Mouse (Mus musculus) erythroblast, embryonic 14.5 days (primary cell): Measurements from ENCODE around the gene Nanog. TPM values are rescaled to one million over a fixed set of nuclear protein-coding genes. Genes with fewer than 3 reads are reported as not detected.

Experiments
- H3K27me3 ChIP-seq: 2 replicates; pipeline ENCODE4 v1.6.1; 2012; ENCODE audit warnings: inconsistent platforms; ENCODE audit not compliant: control insufficient read depth
- H3K36me3 ChIP-seq: 2 replicates; pipeline ENCODE4 v1.6.1; 2012; ENCODE audit warnings: mild to moderate bottlenecking, inconsistent platforms; ENCODE audit not compliant: control insufficient read depth
- H3K4me1 ChIP-seq: 2 replicates; pipeline ENCODE4 v1.6.1; 2012; ENCODE audit warnings: inconsistent platforms; ENCODE audit not compliant: control insufficient read depth
- H3K4me3 ChIP-seq: replicated peaks from 2 replicates; pipeline ENCODE3; 2012; ENCODE audit warnings: moderate library complexity, mild to moderate bottlenecking, inconsistent platforms
- H3K9me3 ChIP-seq: 2 replicates; pipeline ENCODE4 v1.6.1; 2012; ENCODE audit warnings: low read length, inconsistent platforms, mixed read lengths; ENCODE audit not compliant: control insufficient read depth
- GATA1 ChIP-seq: IDR thresholded peaks from 2 replicates; pipeline ENCODE4 v1.6.1; 2012; ENCODE audit warnings: low read length, inconsistent platforms, mixed read lengths
- TAL1 ChIP-seq: IDR thresholded peaks from 3 replicates; pipeline ENCODE4 v1.6.1; 2012; ENCODE audit warnings: low read length, inconsistent platforms, mixed read lengths
- polyA plus RNA-seq: library from polyadenylated mRNA; stranded (reverse); fragments of >175 nt; gene quantifications from 2 replicates; pipeline ENCODE4 v1.2.3, GENCODE M21; 2012

The Nanog gene
- 0.06 TPM in 1 of 2 replicates, not detected in the other for polyA plus RNA-seq

DNA sequence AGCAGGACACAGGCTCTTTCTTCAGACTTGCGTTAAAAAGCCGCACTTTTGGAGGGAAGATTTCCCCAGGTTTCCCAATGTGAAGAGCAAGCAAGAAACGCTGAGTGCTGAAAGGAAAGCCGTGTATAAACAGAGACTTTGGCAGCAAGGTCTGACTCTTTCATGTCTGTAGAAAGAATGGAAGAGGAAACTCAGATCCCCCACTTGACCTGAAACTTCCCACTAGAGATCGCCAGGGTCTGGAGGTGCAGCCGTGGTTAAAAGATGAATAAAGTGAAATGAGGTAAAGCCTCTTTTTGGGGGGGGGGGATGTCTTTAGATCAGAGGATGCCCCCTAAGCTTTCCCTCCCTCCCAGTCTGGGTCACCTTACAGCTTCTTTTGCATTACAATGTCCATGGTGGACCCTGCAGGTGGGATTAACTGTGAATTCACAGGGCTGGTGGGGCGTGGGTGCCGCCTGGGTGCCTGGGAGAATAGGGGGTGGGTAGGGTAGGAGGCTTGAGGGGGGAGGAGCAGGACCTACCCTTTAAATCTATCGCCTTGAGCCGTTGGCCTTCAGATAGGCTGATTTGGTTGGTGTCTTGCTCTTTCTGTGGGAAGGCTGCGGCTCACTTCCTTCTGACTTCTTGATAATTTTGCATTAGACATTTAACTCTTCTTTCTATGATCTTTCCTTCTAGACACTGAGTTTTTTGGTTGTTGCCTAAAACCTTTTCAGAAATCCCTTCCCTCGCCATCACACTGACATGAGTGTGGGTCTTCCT is at the start of gene Nanog:
Gene Nanog (plus strand): TSS at position 454 of the 765 bp plus-strand sequence.
- Histone ChIP-seq H3K4me3 (no peak within 1 kb of the TSS), H3K4me1 (peaks cover 3% of the 10 kb centered on the region; the same call in 1 of the 2 replicates), H3K9me3 (no peaks in the 10 kb centered on the region), H3K27me3 (peaks cover 20% of the 10 kb centered on the region), H3K36me3 (no peaks in the 10 kb centered on the region)
- TF ChIP-seq GATA1 = no peak
- TF ChIP-seq TAL1 = no peak

DNA sequence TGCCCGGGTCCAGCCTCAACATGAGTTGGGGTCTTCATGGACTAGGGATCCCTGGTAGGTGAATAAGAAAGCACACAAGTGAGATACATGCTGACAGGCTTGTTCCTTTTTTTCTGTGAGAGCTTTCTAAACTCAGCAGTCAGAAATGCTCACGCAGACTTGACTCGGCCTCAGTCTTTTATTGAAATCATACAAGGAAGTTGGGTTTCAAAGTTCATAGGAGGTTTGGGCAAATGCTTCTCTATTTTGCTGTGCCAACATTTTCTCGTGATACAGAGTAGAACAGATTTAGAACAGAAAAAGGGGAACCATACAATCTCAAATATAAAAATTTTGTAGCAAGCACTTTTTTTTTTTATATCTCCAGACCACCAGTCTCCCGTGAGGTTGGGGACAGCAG is 49.7 kb upstream of the Nanog start:
- Histone ChIP-seq H3K9me3 (no peaks in the 10 kb centered on the region), H3K27me3 (no peaks in the 10 kb centered on the region; the same call in 1 of the 2 replicates), H3K36me3 (no peaks in the 10 kb centered on the region), H3K4me3 (no peak overlapping the region), H3K4me1 (no peaks in the 10 kb centered on the region; the same call in 1 of the 2 replicates)
- no peak for TF ChIP-seq TAL1
- TF ChIP-seq GATA1 = no peak

DNA sequence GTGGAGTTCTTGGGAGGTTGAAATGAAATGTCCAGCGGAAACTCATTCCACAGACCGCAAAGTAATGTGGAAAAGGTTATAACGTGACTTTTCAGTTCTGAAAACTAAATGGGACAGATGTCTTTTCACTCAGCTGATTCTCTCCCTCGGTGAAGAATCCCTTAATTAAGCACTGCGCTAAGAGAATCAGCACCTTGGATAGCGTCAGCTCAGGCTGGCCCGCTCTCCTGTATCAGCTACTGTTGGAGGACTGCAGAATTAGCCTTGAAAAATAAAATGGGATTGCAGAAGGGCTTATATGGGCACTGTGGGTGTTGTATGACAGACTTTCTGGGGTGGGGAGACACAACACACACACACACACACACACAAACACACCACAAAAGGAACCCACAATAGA is 47.7 kb upstream of the Nanog start:
- Histone ChIP-seq H3K36me3 (no peaks in the 10 kb centered on the region), H3K27me3 (peaks cover 5% of the 10 kb centered on the region), H3K4me1 (no peaks in the 10 kb centered on the region), H3K4me3 (no peak overlapping the region), H3K9me3 (no peaks in the 10 kb centered on the region)
- TF ChIP-seq TAL1 (no peak), GATA1 (no peak)

DNA sequence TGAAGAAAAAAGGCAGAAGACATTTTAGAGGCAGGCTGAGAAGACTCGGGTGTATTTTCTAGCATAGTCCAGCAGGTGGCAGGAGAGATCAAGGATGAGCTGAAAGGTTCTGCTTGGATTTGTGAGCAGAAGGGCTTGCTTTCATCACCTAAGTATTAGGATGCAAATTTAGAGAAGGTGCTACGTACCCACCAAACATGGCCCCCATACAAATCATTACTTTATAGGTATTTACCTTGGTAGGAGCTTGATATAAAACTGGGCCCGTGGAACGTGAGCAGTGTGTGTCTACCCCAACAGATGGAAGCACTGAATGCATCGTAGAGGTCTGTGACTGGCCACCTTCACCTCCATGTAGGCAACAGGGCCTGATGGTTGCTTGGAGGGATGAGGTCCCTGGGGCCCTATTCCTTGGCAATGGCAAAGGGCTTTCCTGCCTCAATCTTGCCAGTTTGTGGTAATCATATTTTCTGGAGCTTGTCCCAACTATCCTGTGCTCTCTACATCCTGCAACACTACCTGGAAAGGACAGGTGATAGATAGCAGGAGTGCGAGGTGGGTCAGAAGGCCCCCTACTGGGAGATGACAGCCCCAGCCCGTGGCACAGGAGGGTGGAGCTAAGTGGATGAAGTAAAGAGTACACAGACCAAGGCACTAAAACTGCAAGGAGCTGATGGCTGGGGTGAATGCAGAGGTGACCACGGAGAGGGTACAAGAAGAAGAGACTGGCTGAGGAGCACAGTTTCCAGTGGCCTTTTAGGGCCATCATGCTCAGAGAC is 46.5 kb upstream of the Nanog start:
- Histone ChIP-seq H3K27me3 (peaks cover 5% of the 10 kb centered on the region), H3K36me3 (no peaks in the 10 kb centered on the region), H3K4me1 (no peaks in the 10 kb centered on the region), H3K9me3 (no peaks in the 10 kb centered on the region), H3K4me3 (no peak overlapping the region)
- TF ChIP-seq GATA1 = no peak
- TF ChIP-seq TAL1 = no peak

DNA sequence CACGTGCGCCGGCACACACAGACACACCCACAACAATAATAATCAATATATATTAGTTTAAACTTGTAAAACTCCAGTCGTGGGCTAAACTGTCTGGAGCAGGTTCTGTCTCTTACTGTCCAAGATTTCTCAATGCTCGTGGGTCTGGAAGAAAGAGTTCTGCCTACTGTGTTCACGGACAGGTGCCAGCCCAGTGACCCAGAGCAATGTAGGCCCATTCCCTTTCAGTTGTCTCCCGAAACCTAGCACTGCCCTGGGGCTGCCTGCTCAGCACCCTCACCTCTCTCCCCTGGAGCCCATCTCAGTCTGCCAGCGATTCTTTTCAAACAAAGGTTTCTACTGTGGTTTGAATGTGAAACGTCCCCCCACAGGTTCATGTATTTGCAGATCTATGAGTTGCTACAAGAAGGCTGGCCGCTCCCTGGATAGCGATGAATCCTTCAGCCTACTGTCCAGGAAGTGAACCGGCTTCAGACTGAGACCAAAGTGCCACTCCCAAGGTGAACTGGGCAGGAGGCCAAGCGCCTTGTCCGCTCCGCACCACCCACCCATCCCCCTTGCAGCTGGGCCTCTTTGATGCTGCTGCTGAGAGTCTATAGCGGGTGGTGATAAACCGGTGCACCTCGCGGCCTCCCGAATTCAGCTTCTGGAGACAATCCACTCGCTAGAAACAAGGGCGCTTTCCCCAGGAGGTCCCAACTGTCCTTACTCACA is 44.6 kb upstream of the Nanog start:
- Histone ChIP-seq H3K4me1 (no peaks in the 10 kb centered on the region), H3K4me3 (no peak overlapping the region), H3K27me3 (peaks cover 5% of the 10 kb centered on the region), H3K36me3 (no peaks in the 10 kb centered on the region), H3K9me3 (no peaks in the 10 kb centered on the region)
- TF ChIP-seq GATA1 (no peak), TAL1 (no peak)

DNA sequence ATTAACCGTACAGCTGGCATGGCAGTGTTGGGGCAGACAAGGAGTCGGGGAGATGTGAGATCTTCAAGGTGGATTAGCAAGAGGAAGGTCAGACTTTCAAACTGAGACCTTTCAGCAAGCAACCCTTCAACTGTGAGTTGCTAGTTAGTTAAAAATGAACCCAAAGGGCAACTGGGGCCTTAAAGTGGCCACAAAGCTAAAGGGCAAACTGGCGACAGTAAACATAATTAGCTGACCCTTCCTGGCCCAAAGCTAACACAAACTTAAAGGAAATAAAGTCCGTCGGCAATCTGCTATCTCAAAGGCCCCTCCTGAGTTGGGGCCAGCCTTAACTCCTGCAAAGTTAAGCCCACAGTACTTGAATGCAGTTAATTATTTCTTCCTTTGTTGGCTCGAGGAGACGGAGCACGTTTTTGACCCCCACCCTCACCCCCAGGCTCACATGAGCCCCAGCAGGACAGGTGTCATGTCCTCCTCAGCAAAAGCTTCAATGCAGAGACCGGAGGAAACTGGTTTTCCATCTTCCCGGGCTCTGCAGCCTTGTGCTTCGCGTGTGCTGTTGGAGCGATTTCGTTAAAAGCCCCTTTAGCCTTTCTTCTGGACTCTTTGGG is 43.6 kb upstream of the Nanog start:
- no peaks in the 10 kb centered on the region for H3K36me3 ChIP-seq
- H3K4me3 ChIP-seq = no peak overlapping the region
- H3K27me3 ChIP-seq = peaks cover 5% of the 10 kb centered on the region
- no peaks in the 10 kb centered on the region for H3K4me1 ChIP-seq
- TF ChIP-seq TAL1 (no peak), GATA1 (no peak)
- no peaks in the 10 kb centered on the region for H3K9me3 ChIP-seq

DNA sequence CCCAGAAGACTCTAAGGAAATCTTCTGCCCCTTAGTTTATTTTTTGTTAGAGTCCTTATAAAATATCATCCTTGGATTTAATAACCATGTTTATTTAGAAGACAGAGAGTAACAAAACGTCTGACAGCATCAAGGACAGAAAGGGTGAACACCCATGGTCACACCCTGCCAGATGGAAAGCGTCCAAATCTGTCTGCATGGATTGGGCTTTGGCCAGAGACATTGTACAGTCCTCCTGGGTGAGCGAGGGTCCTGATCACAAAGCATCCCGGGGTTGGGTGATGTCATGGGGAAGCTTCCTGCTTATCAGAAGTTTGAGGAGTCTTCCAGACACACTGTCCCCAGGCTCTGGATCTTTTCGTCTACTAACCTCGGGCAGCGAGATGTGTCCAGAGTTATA is 41.4 kb upstream of the Nanog start:
- Histone ChIP-seq H3K4me3 (no peak overlapping the region), H3K36me3 (no peaks in the 10 kb centered on the region), H3K4me1 (no peaks in the 10 kb centered on the region; the same call in 1 of the 2 replicates), H3K9me3 (no peaks in the 10 kb centered on the region), H3K27me3 (peaks cover 5% of the 10 kb centered on the region)
- TF ChIP-seq TAL1 (no peak), GATA1 (no peak)

DNA sequence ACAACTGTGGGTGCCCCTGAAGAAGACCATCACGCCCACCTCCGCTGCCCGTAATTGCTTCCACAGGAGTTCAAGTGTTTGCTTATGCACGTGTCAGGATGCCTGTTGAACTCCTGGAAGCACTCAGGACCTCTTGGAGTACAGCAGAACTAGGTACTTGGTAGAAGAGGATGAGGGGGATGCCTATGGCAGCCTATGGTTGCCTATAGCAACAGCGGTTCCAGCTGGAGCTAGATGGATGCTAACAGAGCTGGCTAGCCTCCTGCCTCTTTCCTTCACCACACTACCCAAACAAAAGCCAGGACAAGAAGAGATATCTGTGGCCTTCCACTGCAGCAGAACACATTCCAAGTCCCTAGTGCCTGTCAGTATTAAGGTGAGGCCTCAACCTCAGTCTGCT is 39.6 kb upstream of the Nanog start:
- no peak for TF ChIP-seq TAL1
- TF ChIP-seq GATA1 = no peak
- H3K4me1 ChIP-seq = no peaks in the 10 kb centered on the region; the same call in 1 of the 2 replicates
- H3K27me3 ChIP-seq = peaks cover 5% of the 10 kb centered on the region
- H3K9me3 ChIP-seq = no peaks in the 10 kb centered on the region
- H3K36me3 ChIP-seq = no peaks in the 10 kb centered on the region
- H3K4me3 ChIP-seq = no peak overlapping the region

DNA sequence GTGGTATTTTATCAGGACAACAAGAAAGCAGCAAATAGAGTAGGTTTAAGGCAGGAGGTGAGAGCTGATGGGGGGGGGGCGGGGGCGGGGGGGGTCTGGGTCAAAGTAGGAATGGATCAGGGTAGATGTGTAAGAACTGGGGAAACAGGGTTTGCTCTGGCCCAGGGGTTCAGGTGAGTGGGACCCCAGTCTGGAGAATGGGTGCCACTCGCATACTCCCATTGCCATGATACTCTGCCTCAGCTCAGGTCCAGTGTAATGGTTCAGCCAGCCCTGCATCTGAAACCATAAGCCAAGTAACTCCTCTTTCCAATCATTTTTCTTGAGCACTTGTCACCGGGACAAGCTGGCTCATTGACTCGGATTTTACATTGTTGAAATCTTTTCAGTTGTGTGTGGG is 38.5 kb upstream of the Nanog start:
- no peak overlapping the region for H3K4me3 ChIP-seq
- no peaks in the 10 kb centered on the region for H3K27me3 ChIP-seq

More for the DNA sequence above, 38.5 kb upstream of the Nanog start:
- TF ChIP-seq GATA1 (no peak), TAL1 (no peak)
- Histone ChIP-seq H3K36me3 (no peaks in the 10 kb centered on the region), H3K9me3 (no peaks in the 10 kb centered on the region), H3K4me1 (no peaks in the 10 kb centered on the region; the same call in 1 of the 2 replicates)
